Mouse (Mus musculus) myocyte (in vitro differentiated cells): ENCODE measurements around the gene Tcf7.

ENCODE experiments used
- CEBPB ChIP-seq: IDR thresholded peaks from 2 replicates; pipeline ENCODE4 v1.6.1; 2011; ENCODE audit warnings: mild to moderate bottlenecking, moderate library complexity; ENCODE audit not compliant: poor library complexity, insufficient read depth, severe bottlenecking
- E2F4 ChIP-seq: IDR thresholded peaks from one replicate; pipeline ENCODE4 v1.6.1; 2011; ENCODE audit warnings: mild to moderate bottlenecking, control low read depth, moderate library complexity; ENCODE audit not compliant: insufficient read depth
- MAX ChIP-seq: IDR thresholded peaks from one replicate; pipeline ENCODE4 v1.6.1; 2011; ENCODE audit warnings: low read depth, mild to moderate bottlenecking, control low read depth
- MYOD1 ChIP-seq, 3 experiments: IDR thresholded peaks; one replicate each; pipeline ENCODE4 v1.6.1; 2011; ENCODE audit warnings: control low read depth in 2 of 3, low read depth in 2 of 3, mild to moderate bottlenecking in 2 of 3, moderate library complexity in 1 of 3; ENCODE audit not compliant: insufficient read length in 2 of 3, control insufficient read depth in 1 of 3
- POLR2A ChIP-seq: IDR thresholded peaks from one replicate; pipeline ENCODE4 v1.6.1; 2011; ENCODE audit warnings: low read depth, mild to moderate bottlenecking, control low read depth, moderate library complexity; ENCODE audit not compliant: insufficient read length
- POLR2AphosphoS2 ChIP-seq: IDR thresholded peaks from one replicate; pipeline ENCODE4 v1.6.1; 2011; ENCODE audit warnings: low read depth, control low read depth; ENCODE audit not compliant: insufficient read length
- REST ChIP-seq: IDR thresholded peaks from one replicate; pipeline ENCODE4 v1.6.1; 2011; ENCODE audit warnings: mild to moderate bottlenecking, control low read depth, moderate library complexity; ENCODE audit not compliant: insufficient read depth, insufficient read length
- TCF12 ChIP-seq: IDR thresholded peaks from one replicate; pipeline ENCODE4 v1.6.1; 2011; ENCODE audit warnings: mild to moderate bottlenecking, control low read depth; ENCODE audit not compliant: poor library complexity, insufficient read depth, severe bottlenecking
- TCF3 ChIP-seq: IDR thresholded peaks from one replicate; pipeline ENCODE4 v1.6.1; 2011; ENCODE audit warnings: low read depth, control low read depth; ENCODE audit not compliant: insufficient read length
- USF1 ChIP-seq: IDR thresholded peaks from one replicate; pipeline ENCODE4 v1.6.1; 2011; ENCODE audit warnings: low read depth, mild to moderate bottlenecking, control low read depth, moderate library complexity

DNA sequence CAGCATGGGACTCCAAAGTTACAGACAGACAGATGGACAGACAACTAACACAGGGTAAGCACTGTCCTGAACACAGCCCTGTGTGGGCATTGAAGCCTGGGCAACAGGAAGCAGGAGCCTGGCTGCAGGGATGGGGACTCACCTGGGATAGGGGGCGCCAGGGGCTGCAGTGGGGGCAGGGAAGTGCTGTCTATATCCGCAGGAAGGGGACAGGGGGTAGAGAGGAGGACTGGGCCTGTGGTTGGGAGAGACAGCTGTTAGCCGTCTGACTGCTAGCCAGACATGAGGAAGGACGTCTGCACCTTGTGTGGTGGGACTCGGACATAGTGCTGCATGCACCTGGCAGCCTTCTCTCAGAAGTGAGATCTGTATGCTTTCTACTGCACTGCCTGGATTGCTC, 24.1 kb downstream of the Tcf7 start:
- TF ChIP-seq POLR2A (no peak), CEBPB (no peak), MYOD1 (IDR thresholded peaks at IDR 0.05; ENCODE audit: control insufficient read depth in 1 of 3, insufficient read length in 2 of 3, low read depth in 2 of 3) (peak in 1 of 3 experiments; percentile 26), POLR2AphosphoS2 (no peak), TCF12 (no peak), MAX (no peak), TCF3 (no peak), REST (no peak), E2F4 (no peak), USF1 (no peak)
